Mouse (Mus musculus): Measurements from ENCODE around the gene Card10. TPM values are rescaled to one million over a fixed set of nuclear protein-coding genes. Genes with fewer than 3 reads are reported as not detected.
"Not testable (repeated sequence)": the region's sequence is repeated elsewhere in the genome, so short reads cannot be mapped to it uniquely, and the experiment has no call there.

Gene Card10
- total RNA-seq (2021) = 10 to 100 TPM in 1 of 2 experiments, 1 to 10 TPM in 1; 4.9 to 10.9 TPM
- polyA plus RNA-seq (2012; rRNA removed) = 18.1 and 26.5 TPM in 2 replicates
- long read RNA-seq, full-length matches to known transcripts = 5 of 11 reads
- long read RNA-seq, partial matches to known transcripts = 4 of 11 reads
- long read RNA-seq, other reads (novel, unspliced or antisense) = 2 of 11 reads

DNA sequence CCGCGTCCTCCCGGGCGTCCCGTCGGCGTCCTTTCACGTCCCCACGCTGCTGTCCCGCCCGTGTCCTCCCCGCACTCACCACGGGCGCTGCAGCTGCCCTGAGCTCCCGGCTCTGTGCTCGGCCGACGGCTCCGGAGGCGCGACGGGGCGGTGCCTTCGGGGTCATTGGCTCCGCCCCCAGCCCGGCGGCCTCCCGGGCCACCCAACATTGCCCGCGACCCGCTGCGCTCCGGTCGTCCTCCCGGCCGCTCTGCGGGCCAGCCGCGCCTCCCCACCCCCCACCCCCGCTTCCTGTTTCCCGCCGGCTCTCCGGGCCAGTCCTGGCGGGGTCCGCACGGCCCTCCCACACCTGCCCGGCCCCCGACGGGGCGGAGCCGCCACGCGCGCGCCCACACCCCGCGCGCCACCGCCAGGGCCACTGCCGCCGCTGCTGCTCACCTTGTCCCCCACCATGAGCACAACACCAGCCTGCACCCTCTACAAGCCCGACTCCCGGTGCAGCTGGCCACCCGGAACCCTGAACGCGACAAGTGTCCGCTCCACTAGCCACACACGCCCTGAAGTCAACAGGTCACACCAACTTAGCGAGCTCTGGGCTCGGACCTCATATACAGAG is at the start of gene Card10:
Gene Card10, minus strand, starts transcription at position 267 of the 616 bp plus-strand sequence.
- peak; percentile 79 for DNase-seq

DNA sequence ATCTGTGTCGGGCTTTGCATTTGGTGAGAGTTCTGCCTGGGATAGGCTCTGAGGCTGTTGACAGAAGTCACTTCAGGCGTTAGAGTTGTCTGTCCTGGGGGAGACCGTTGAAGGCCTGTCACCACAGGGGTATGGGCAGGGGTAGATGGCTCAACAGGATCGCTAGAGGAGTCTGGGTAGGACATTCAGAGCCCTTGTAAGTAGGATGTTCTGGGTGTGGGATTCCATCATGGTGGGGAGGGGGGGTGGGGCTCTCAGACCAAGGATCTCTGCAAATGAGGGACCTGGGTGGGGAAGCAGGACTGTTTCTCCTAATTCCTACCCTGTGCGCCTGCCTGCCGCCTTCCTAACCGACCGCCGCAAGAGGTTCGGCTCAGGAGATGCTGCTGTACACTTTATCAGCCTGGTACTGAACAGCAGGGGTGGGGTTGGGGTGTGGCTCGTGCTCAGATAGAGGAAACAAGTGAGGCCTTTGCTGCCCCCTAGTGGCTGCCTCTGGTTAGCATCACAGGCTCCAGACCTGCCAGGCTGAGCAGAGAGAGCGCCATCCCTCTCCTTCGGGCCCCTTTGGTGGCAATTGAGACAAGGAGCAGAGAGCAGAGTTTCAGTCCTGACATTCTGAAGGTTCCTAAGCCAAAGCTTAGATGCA is 48.8 kb upstream of the Card10 start:
- peak; percentile 91 for DNase-seq

DNA sequence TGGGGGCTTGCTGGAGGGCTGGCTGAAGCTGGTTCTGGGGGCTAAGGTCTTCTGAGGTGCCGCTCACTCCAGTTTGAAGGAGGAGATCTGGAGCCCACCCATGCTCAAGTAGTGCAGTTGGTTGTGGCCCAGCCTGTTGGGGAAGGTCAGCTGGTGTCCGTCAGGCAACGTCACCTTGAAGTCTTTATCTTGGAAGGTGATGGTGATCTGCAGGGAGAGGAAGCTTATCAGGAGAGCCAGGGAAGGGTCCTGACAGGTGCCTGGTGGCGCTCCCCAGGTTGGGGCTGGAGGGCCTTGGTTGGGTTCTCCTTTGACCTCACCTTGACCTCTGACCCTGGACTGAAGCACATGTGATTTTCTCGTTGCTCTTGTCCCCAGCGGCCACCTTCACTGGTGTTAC is 48.1 kb upstream of the Card10 start:
- no peak for DNase-seq

- DNase-seq = no peak
Measured at GRCm38 (mm10) chr15:78850059-78850824, 47.4 kb upstream of the Card10 start.

- DNase-seq = no peak
Measured at GRCm38 (mm10) chr15:78849485-78849884, 46.6 kb upstream of the Card10 start.

DNA sequence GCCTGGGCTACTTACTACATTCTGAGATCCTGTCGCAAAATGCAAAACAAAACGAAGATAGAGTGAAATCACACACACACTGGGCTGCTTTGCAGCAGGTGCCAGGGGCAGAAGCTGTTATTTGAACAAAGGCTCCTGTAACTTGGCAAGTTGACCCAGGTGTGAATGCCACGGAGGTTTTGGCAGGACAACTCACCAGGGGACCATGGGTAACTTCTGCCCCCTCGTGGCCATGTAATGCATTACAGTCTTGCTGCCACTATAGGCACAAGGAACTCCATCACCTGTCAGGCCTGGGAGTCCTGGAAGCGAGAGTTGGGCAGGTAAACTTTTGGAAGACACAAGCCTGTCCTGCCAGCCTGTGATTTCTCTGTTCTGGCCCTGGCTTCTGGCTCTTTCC is 45.6 kb upstream of the Card10 start:
- DNase-seq = peak; percentile 82

DNA sequence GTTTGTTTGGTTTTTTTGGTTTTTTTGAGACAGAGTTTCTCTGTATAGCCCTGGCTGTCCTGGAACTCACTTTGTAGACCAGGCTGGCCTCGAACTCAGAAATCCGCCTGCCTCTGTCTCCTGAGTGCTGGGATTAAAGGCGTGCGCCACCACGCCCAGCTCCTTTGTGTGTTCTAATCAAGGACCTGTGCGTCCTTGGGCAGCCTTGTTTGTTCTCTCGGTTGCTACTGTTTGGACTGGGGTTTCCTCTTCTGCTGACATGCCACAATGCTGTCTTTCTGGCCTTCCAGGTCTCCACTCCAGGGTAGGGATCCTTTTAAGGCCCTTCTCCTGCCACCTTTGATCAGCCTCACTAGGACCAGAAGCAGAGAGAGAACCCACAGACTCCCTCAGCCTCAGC is 44.0 kb upstream of the Card10 start:
- DNase-seq = not testable (repeated sequence)

GRCm38 (mm10) chr15:78846352-78846751 is 43.5 kb upstream of the Card10 start:
- no peak for DNase-seq

DNA sequence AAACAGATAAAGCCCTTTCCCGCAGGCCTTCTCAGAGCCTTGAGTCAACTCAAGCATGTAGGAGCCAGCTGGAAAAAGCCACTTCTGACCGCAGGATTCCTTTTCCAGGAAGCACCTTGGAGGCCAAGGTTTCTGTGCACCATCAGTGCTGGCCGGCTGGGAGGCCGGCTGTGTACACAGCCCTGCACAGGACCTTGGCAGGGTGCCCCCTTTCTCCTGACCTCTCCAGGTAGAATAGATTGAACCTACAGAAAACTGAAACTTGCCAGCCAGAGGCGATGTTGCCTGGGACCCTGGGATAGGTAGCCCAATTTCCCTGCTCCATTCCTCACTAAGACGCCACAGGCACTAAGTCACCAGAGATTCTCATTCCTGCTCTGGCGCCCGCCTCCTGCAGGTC is 43.0 kb upstream of the Card10 start:
- peak; percentile 63 for DNase-seq

DNA sequence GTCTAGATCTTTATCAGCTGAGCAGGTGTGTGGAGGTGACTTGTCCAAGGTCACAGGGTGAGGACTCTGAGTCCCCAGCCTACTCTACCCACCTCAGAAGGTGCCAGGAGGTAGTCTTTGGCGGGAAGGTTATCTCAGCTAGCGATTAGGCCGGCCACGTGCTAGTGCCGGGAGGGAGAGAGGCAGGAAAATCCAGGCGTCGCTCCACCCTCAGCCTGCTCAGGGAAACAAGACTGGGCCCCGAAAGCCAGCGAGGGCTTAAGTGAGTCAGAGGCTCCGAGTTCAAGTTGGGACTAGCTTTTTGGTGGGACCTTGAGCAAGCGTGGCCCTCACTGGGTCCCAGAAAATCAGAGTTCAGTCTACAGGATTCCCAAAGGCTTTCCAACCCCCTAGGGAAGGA is 42.5 kb upstream of the Card10 start:
- DNase-seq = peak; percentile 67

GRCm38 (mm10) chr15:78844791-78845190 is 41.9 kb upstream of the Card10 start:
- DNase-seq = peak; percentile 93

- DNase-seq = peak; percentile 56
Measured at GRCm38 (mm10) chr15:78843581-78844469, 41.0 kb upstream of the Card10 start.

GRCm38 (mm10) chr15:78842371-78843163 is 39.7 kb upstream of the Card10 start, which contains the start of gene Cdc42ep1:
Cdc42ep1 (plus strand) TSS chr15:78842624.
- DNase-seq = peak; percentile 89

DNA sequence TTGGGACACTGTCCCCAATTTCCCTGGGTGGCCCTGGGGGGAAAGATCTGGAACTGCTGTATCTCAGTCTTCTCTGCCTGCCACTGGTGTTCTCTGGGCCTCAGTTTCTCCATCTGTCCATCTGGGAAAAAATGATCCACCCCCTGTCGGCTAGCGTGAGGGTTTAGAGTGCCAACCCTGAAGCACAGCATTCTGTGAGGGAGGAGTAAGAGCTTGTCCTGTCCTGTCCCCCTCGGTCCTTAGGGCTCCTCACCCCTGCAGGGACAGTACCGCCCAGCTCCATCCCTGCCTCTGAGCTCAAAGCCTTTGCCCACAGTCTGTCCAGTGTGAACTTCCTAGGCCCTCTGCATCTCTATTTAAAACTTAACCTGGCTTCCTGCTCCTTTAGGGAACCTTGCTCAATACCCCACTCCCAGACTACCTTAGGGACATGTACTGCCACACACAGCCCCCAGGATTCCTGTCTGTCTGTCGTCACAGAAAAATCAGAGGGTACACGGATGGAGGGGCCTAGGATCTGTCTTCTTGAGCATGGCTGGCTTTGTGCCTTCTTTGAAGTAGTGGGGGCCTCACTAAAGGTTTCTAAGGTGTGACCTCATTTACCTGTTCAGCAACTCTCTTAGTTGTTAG is 38.4 kb upstream of the Card10 start:
- no peak for DNase-seq

- no peak for DNase-seq
Measured at GRCm38 (mm10) chr15:78840751-78841150, 37.9 kb upstream of the Card10 start.

DNA sequence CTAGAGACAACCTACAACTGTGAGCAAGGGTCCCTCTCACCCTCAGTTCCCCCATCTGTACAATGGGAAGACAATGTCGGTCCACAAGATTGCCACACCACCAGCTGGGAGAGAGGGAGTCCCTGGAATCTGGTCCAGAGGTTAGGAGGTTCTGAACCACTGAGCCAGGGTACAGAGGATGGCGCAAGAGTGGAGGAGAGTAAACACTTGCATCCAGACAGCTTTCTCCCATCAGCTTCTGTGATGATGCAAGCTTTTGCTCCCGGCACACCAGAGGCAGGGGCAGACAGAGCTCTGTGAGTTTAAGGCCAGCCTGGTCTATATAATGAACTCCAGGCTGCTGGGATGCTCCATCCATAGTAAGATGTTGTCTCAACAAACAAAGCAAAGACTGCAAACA is 37.4 kb upstream of the Card10 start:
- peak; percentile 55 for DNase-seq

GRCm38 (mm10) chr15:78839744-78840143 is 36.9 kb upstream of the Card10 start:
- DNase-seq = no peak

DNA sequence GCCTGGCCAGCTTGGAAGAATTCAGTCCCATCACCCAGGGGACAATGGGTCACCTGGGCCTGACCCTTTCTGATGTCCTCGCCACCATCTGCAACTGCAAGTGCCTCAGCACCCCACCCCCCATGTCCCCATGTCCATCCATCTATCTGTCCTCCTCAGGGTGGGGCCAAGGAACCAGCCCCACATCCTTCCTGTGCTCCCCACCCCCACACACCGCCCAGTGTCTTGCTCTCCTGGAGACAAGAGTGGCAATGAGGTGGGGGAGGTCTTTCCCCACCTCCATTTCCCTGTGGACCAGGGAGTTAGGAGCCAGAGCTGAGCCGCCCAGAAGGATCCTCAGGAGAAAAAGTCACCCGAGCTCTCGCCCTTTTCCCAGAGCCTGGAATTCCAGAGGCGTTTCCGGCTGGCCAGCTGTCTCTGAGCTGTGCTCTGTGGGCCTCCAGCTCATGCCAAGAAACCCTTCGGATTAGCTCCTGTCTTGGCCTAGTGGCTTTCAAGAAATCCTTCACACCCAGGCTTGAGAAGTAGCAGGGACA is 33.3 kb upstream of the Card10 start:
- peak; percentile 82 for DNase-seq

DNA sequence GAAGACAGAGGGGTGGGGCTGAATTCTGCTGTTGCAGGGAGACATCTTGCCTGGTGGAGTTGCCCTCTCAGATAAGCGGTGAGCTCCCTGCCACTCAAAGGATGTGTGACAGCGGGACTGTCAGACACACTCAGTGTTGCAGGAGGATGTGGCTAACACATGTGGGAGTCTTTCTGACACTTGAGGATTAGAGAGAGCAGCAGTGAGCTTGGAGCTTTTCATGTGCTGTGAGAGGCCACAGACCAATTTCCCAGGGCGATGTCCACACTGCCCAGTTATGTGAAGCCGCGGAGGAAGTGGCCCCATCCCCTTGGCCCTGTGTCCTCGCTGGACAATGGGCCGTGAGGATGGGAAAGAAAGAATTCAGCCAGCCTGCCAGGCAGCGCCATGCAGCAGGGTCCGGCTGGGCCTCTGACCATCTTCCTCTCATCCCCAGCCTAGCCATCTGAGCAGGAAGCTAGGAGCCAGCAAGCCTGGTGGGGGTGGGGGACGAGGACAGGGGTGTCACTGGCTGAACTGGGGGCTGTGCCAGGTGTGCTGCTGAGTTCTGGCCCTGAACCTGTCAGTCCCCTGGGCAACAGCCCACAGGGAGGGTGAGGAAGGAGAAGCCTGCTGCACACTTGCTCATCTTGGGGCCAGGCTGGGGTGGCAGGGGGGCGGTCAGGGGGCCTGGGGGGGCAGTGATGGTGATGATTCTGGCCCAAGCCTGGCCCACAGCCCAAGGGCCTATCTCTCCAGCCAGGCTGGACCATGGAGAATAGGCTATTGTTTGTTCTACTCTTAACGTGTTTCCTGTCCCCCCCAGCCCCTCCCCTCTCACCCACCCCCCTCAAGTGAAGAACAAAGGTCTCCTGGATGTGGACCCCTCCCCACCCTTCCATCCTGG is 32.6 kb upstream of the Card10 start:
- DNase-seq = peak; percentile 63
